Mouse (Mus musculus) E14TG2a.4 (cell line): ENCODE results near the gene Hcrtr2.

Experiments used
- CTCF ChIP-seq: conservative IDR thresholded peaks from 2 replicates; pipeline ENCODE4 v1.5.1; 2014; ENCODE audit warnings: low read length
- NANOG ChIP-seq: IDR thresholded peaks from 2 replicates; pipeline ENCODE4 v1.6.1; 2014; ENCODE audit warnings: borderline replicate concordance, low read length, mixed read lengths
- POU5F1 ChIP-seq: IDR thresholded peaks from 2 replicates; pipeline ENCODE4 v1.6.1; 2014; ENCODE audit warnings: low read length, borderline replicate concordance

- TF ChIP-seq CTCF, result no peak
- no peak for TF ChIP-seq NANOG
- TF ChIP-seq POU5F1, result no peak
These were observed 86.4 kb downstream of the Hcrtr2 start for GRCm38 (mm10) chr9:76237243-76237642.
